Mouse (Mus musculus) hindbrain, embryonic 14.5 days (tissue): ENCODE results near the gene Kif21a. TPM values are rescaled to one million over a fixed set of nuclear protein-coding genes. Genes with fewer than 3 reads are reported as not detected.

Experiments
- ATAC-seq: fragments of 200-750 bp; cut with Nextera tagmentation; 2 replicates; pipeline ENCODE4 v1.8.0; 2017; ENCODE audit warnings: moderate number of reproducible peaks, mild to moderate bottlenecking, moderate TSS enrichment, moderate library complexity; ENCODE audit not compliant: low FRiP score
- DNase-seq: peaks from one replicate; pipeline ENCODE4 v3.0.0-alpha.2; 2015; ENCODE audit warnings: low spot score
- H3K27ac ChIP-seq: fragments of 300-500 bp; sonication (generic); 2 replicates; pipeline ENCODE4 v1.5.1; 2014; ENCODE audit warnings: mild to moderate bottlenecking, moderate library complexity
- H3K27me3 ChIP-seq: fragments of 300-500 bp; sonication (generic); 2 replicates; pipeline ENCODE4 v1.6.1; 2014; ENCODE audit warnings: mild to moderate bottlenecking, low read length, mixed read lengths; ENCODE audit not compliant: control insufficient read depth, insufficient read depth
- H3K36me3 ChIP-seq: fragments of 300-500 bp; sonication (generic); replicated peaks from 2 replicates; pipeline ENCODE4 v1.6.1; 2014; ENCODE audit not compliant: control insufficient read depth, insufficient read depth
- H3K4me1 ChIP-seq: fragments of 300-500 bp; sonication (generic); replicated peaks from 2 replicates; pipeline ENCODE4 v1.6.1; 2014; ENCODE audit warnings: antibody characterized with exemption, low read length, mixed read lengths; ENCODE audit not compliant: control insufficient read depth, insufficient read depth
- H3K4me2 ChIP-seq: fragments of 300-500 bp; sonication (generic); replicated peaks from 2 replicates; pipeline ENCODE4 v1.6.1; 2014; ENCODE audit warnings: mild to moderate bottlenecking, moderate library complexity
- H3K4me3 ChIP-seq: fragments of 300-500 bp; sonication (generic); replicated peaks from 2 replicates; pipeline ENCODE4 v1.5.1; 2014; ENCODE audit warnings: mild to moderate bottlenecking, low read length
- H3K9ac ChIP-seq: fragments of 300-500 bp; sonication (generic); 2 replicates; pipeline ENCODE4 v1.6.1; 2014
- H3K9me3 ChIP-seq: fragments of 300-500 bp; sonication (generic); 2 replicates; pipeline ENCODE4 v1.6.1; 2016; ENCODE audit warnings: low read length; ENCODE audit not compliant: control insufficient read depth
- WGBS: fragments of 180-500 bp; shearing (Covaris S2); extraction: QIAGEN DNeasy Blood & Tissue Kit; methylation state at CpG from one replicate; pipeline ENCODE4 v1.1.7; 2014; 5-methylcytosine and 5-hydroxymethylcytosine counted together
- polyA plus RNA-seq: library from polyadenylated mRNA; unstranded; fragments of >200 nt; fragmentation: Nextera tagmentation; extraction: Ambion mirVana; gene quantifications from 2 replicates; pipeline ENCODE4 v1.2.1, GENCODE M21; 2014

Gene Kif21a
- polyA plus RNA-seq, 1 experiment from 2014 or later, result 50.8 TPM

DNA sequence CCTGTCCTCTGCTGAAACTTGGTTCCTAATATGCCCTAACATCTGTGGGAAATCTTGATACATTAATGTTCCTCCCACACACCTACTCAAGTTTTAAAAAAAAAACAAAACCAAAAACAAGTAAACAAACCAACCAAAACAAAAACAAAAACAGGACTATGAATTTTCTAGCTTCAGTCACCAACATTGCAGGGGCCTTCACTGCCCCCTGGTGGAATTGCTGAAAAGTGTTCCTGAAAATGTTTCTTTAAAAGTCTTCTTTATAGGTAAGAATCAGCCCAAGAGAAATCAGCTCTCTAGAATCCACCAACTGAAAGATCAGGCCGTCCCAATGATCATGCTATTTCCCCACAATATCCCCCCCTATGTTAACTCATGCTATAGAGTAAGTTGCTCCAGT is 120.7 kb downstream of the Kif21a start:
- Histone ChIP-seq H3K36me3 (peaks cover 14% of the 10 kb centered on the region), H3K9me3 (peaks cover 3% of the 10 kb centered on the region; the same call in 1 of the 2 replicates), H3K27me3 (no peaks in the 10 kb centered on the region), H3K4me2 (no peak overlapping the region), H3K9ac (no peak overlapping the region), H3K4me1 (no peaks in the 10 kb centered on the region), H3K27ac (no peak overlapping the region), H3K4me3 (no peak overlapping the region)
- 32% methylated on average over 1 of the region's 1 CpGs for WGBS
- ATAC-seq (no peak), DNase-seq (peak; percentile 81)

DNA sequence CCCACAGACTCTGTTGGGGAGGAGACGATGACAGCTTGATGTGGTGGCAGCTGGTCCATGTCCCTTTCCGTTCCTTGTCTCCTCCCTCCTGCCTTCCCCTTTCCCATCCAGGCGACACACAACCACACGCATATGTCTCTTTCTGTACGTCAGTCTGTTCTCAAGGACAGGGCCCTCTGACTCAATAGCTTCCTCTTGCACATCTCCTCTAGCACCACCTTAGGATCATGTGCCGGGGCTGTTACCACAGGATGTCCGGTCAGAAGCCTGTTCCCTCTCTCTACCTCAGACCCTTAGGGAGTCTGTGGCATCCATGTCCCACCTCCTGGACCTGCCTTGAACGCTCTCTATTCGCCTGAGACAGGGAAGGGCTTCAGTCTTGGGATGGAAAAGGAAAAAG is 153.3 kb downstream of the Kif21a start:
- Histone ChIP-seq H3K4me1 (no peaks in the 10 kb centered on the region), H3K4me3 (no peak overlapping the region), H3K27me3 (no peaks in the 10 kb centered on the region), H3K27ac (no peak overlapping the region), H3K4me2 (no peak overlapping the region), H3K9me3 (no peaks in the 10 kb centered on the region), H3K9ac (no peak overlapping the region), H3K36me3 (no peaks in the 10 kb centered on the region)
- no peak for ATAC-seq
- no peak for DNase-seq
- WGBS, result 88% methylated on average over 9 of the region's 9 CpGs

DNA sequence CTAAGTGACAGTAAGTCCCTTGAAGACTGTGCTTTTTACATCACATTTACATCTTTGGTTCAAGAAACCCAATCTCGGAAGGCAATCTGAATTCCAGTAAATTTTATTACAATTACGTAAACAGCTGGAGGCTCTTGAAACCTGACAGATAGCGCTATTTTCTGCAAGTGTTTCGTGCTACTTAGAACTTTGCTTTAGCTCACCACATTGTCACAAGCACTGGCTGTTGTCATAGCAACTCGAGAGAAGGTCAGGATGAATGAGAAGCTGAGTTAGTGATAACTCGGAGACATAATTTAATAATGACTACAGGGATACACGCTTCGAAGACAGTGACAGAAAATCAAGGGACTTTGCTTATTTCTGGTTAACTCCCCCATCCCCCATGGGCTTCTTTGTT is 162.3 kb downstream of the Kif21a start:
- no peaks in the 10 kb centered on the region for H3K36me3 ChIP-seq
- H3K27ac ChIP-seq, result peak overlapping the region; percentile 46; the same call in 1 of the 2 replicates
- peak; percentile 41 for DNase-seq
- ATAC-seq, result no peak
- no peak overlapping the region for H3K9ac ChIP-seq
- WGBS, result 46% methylated on average over 8 of the region's 8 CpGs
- H3K4me1 ChIP-seq, result no peaks in the 10 kb centered on the region
- no peaks in the 10 kb centered on the region for H3K27me3 ChIP-seq
- no peaks in the 10 kb centered on the region for H3K9me3 ChIP-seq
- H3K4me2 ChIP-seq, result no peak overlapping the region
- H3K4me3 ChIP-seq, result no peak overlapping the region

Other genes with a start within 250 kb of the Kif21a start
- 7.0 and 7.6 TPM in 2 replicates for gene Abcd2, start 141.9 kb upstream of the Kif21a start, polyA plus RNA-seq
- gene CN725425, start 149.5 kb upstream of the Kif21a start, polyA plus RNA-seq, result 0.14 TPM in 1 of 2 replicates, not detected in the other